Mouse (Mus musculus) sigmoid colon, adult 10 weeks (tissue): ENCODE data around the gene Entpd8. TPM values are rescaled to one million over a fixed set of nuclear protein-coding genes. Genes with fewer than 3 reads are reported as not detected.

Experiments used
- polyA plus RNA-seq: library from polyadenylated mRNA; stranded (reverse); fragments of 350-450 nt; fragmentation: Illumina TruSeq; extraction: RNeasy Lipid Tissue Mini Kit (QIAGEN cat#74804); gene quantifications from one replicate; pipeline ENCODE4 v1.2.3, GENCODE M21; 2014; ENCODE audit warnings: low read depth, low replicate concordance

Entpd8 gene
- 39.5 TPM for polyA plus RNA-seq

GRCm38 (mm10) chr2:25080076-25080475 is at the start of gene Entpd8:
Gene Entpd8 (plus strand): TSS chr2:25080304.

GRCm38 (mm10) chr2:25054221-25055067 is 25.7 kb upstream of the Entpd8 start, which contains the start of gene Nsmf:
Gene Nsmf (plus strand): TSS chr2:25054355.

GRCm38 (mm10) chr2:25095109-25095850 is 15.2 kb downstream of the Entpd8 start, which contains the start of gene Noxa1:
Gene Noxa1 (minus strand): TSS chr2:25095149.

Other genes starting within 250 kb of the Entpd8 start
- gene Ehmt1, start 160.7 kb upstream of the Entpd8 start, polyA plus RNA-seq, result 22.2 TPM
- 36.0 TPM for gene Arrdc1, start 145.1 kb upstream of the Entpd8 start, polyA plus RNA-seq
- 6.0 TPM for gene Zmynd19, start 130.5 kb upstream of the Entpd8 start, polyA plus RNA-seq
- gene Dph7, start 117.9 kb upstream of the Entpd8 start, polyA plus RNA-seq, result 2.6 TPM
- gene Mrpl41, start 105.2 kb upstream of the Entpd8 start, polyA plus RNA-seq, result 27.3 TPM
- 4.5 TPM for gene Pnpla7, start 104.3 kb upstream of the Entpd8 start, polyA plus RNA-seq
- gene Nsmf, start 25.9 kb upstream of the Entpd8 start, polyA plus RNA-seq, result 6.8 TPM
- gene Noxa1, start 14.8 kb downstream of the Entpd8 start, polyA plus RNA-seq, result 1.2 TPM
- gene Nrarp, start 100.5 kb downstream of the Entpd8 start, polyA plus RNA-seq, result 14.4 TPM
- 3.9 TPM for gene Tor4a, start 116.6 kb downstream of the Entpd8 start, polyA plus RNA-seq
- gene Nelfb, start 131.2 kb downstream of the Entpd8 start, polyA plus RNA-seq, result 6.1 TPM
- gene Stpg3, start 134.3 kb downstream of the Entpd8 start, polyA plus RNA-seq, result not detected
- gene Fam166a, start 138.4 kb downstream of the Entpd8 start, polyA plus RNA-seq, result not detected
- gene Tubb4b, start 144.4 kb downstream of the Entpd8 start, polyA plus RNA-seq, result 58.7 TPM
- gene Slc34a3, start 154.1 kb downstream of the Entpd8 start, polyA plus RNA-seq, result not detected
- gene Rnf224, start 156.5 kb downstream of the Entpd8 start, polyA plus RNA-seq, result not detected
- gene Rnf208, start 162.0 kb downstream of the Entpd8 start, polyA plus RNA-seq, result not detected
- not detected for gene Cysrt1, start 162.1 kb downstream of the Entpd8 start, polyA plus RNA-seq
- gene AL732309.1, start 166.6 kb downstream of the Entpd8 start, polyA plus RNA-seq, result 0.85 TPM
- gene Tmem203, start 175.1 kb downstream of the Entpd8 start, polyA plus RNA-seq, result 0.76 TPM
- gene Tprn, start 182.3 kb downstream of the Entpd8 start, polyA plus RNA-seq, result 7.7 TPM
- gene Ssna1, start 192.1 kb downstream of the Entpd8 start, polyA plus RNA-seq, result 2.0 TPM
- 9.7 TPM for gene Anapc2, start 192.2 kb downstream of the Entpd8 start, polyA plus RNA-seq
- not detected for gene Tmem210, start 207.8 kb downstream of the Entpd8 start, polyA plus RNA-seq
- gene Lrrc26, start 209.6 kb downstream of the Entpd8 start, polyA plus RNA-seq, result 1.0 TPM
- 0.13 TPM for gene Grin1, start 238.9 kb downstream of the Entpd8 start, polyA plus RNA-seq